Mouse (Mus musculus): ENCODE data around the gene Slc25a21. TPM values are rescaled to one million over a fixed set of nuclear protein-coding genes. Genes with fewer than 3 reads are reported as not detected.
A peak's percentile ranks its signal among the peaks of the same experiment; 100 is the strongest.

The Slc25a21 gene
- polyA plus RNA-seq, 1 experiment from 2014 or later, result 1.2 TPM

- DNase-seq (ENCODE audit: low spot score), result no peak
- Histone ChIP-seq H3K36me3 (ENCODE audit: control insufficient read depth, insufficient read depth, low read length) (no peaks in the 10 kb centered on the region), H3K4me3 (ENCODE audit: low read depth, low read length) (no peak overlapping the region), H3K9me3 (ENCODE audit: control insufficient read depth, low read length) (no peaks in the 10 kb centered on the region), H3K4me1 (replicated peaks; ENCODE audit: control insufficient read depth, insufficient read depth) (no peaks in the 10 kb centered on the region), H3K27ac (replicated peaks) (no peak overlapping the region), H3K27me3 (ENCODE audit: control insufficient read depth, insufficient read depth, low read length) (no peaks in the 10 kb centered on the region), H3K9ac (ENCODE audit: low read length) (no peak overlapping the region), H3K4me2 (replicated peaks; ENCODE audit: low read depth) (no peak overlapping the region)
- TF ChIP-seq EP300 (optimal IDR thresholded peaks at IDR 0.05), result no peak
- no peak for TF ChIP-seq CTCF (IDR thresholded peaks at IDR 0.05; ENCODE audit: low read depth)
- WGBS, result 58% methylated on average over 2 of the region's 2 CpGs
- no peak for ATAC-seq (ENCODE audit: low FRiP score, low TSS enrichment)
Observed at GRCm38 (mm10) chr12:57163294-57163693, 34.0 kb downstream of the Slc25a21 start.

- H3K36me3 ChIP-seq (ENCODE audit: control insufficient read depth, insufficient read depth, low read length), result no peaks in the 10 kb centered on the region
- 55% methylated on average over 3 of the region's 3 CpGs for WGBS
- H3K27me3 ChIP-seq (ENCODE audit: control insufficient read depth, insufficient read depth, low read length), result no peaks in the 10 kb centered on the region
- no peaks in the 10 kb centered on the region for H3K9me3 ChIP-seq (ENCODE audit: control insufficient read depth, low read length)
- H3K4me3 ChIP-seq (ENCODE audit: low read depth, low read length), result no peak overlapping the region
- no peak for TF ChIP-seq CTCF (IDR thresholded peaks at IDR 0.05; ENCODE audit: low read depth)
- TF ChIP-seq EP300 (optimal IDR thresholded peaks at IDR 0.05), result no peak
- no peaks in the 10 kb centered on the region for H3K4me1 ChIP-seq (replicated peaks; ENCODE audit: control insufficient read depth, insufficient read depth)
- no peak overlapping the region for H3K27ac ChIP-seq (replicated peaks)
- H3K9ac ChIP-seq (ENCODE audit: low read length), result no peak overlapping the region
- DNase-seq (ENCODE audit: low spot score) (no peak), ATAC-seq (ENCODE audit: low FRiP score, low TSS enrichment) (no peak)
- H3K4me2 ChIP-seq (replicated peaks; ENCODE audit: low read depth), result no peak overlapping the region
Observed at GRCm38 (mm10) chr12:57162840-57163239, 34.4 kb downstream of the Slc25a21 start.

- no peaks in the 10 kb centered on the region for H3K4me1 ChIP-seq (replicated peaks; ENCODE audit: control insufficient read depth, insufficient read depth)
- TF ChIP-seq CTCF (IDR thresholded peaks at IDR 0.05; ENCODE audit: low read depth) (no peak), EP300 (optimal IDR thresholded peaks at IDR 0.05) (no peak)
Observed at GRCm38 (mm10) chr12:57159904-57160303, 37.4 kb downstream of the Slc25a21 start.

GRCm38 (mm10) chr12:57158266-57158665 lies 39.0 kb downstream of the Slc25a21 start:
- no peaks in the 10 kb centered on the region for H3K27me3 ChIP-seq (ENCODE audit: control insufficient read depth, insufficient read depth, low read length)
- DNase-seq (ENCODE audit: low spot score), result no peak
- H3K36me3 ChIP-seq (ENCODE audit: control insufficient read depth, insufficient read depth, low read length), result no peaks in the 10 kb centered on the region
- no peak overlapping the region for H3K4me3 ChIP-seq (ENCODE audit: low read depth, low read length)
- no peak for ATAC-seq (ENCODE audit: low FRiP score, low TSS enrichment)
- H3K9me3 ChIP-seq (ENCODE audit: control insufficient read depth, low read length), result no peaks in the 10 kb centered on the region
- WGBS, result 56% methylated on average over 3 of the region's 3 CpGs
- H3K27ac ChIP-seq (replicated peaks), result no peak overlapping the region
- TF ChIP-seq EP300 (optimal IDR thresholded peaks at IDR 0.05), result no peak
- peak; percentile 46 for TF ChIP-seq CTCF (IDR thresholded peaks at IDR 0.05; ENCODE audit: low read depth)
- H3K4me1 ChIP-seq (replicated peaks; ENCODE audit: control insufficient read depth, insufficient read depth), result no peaks in the 10 kb centered on the region
- H3K9ac ChIP-seq (ENCODE audit: low read length), result no peak overlapping the region
- H3K4me2 ChIP-seq (replicated peaks; ENCODE audit: low read depth), result no peak overlapping the region

More at GRCm38 (mm10) chr12:57159904-57160303, 37.4 kb downstream of the Slc25a21 start:
- H3K36me3 ChIP-seq (ENCODE audit: control insufficient read depth, insufficient read depth, low read length), result no peaks in the 10 kb centered on the region
- no peak overlapping the region for H3K27ac ChIP-seq (replicated peaks)
- no peak overlapping the region for H3K4me3 ChIP-seq (ENCODE audit: low read depth, low read length)
- H3K4me2 ChIP-seq (replicated peaks; ENCODE audit: low read depth), result no peak overlapping the region
- DNase-seq (ENCODE audit: low spot score) (no peak), ATAC-seq (ENCODE audit: low FRiP score, low TSS enrichment) (peak; percentile 78)
- WGBS, result 65% methylated on average over 6 of the region's 6 CpGs
- H3K9ac ChIP-seq (ENCODE audit: low read length), result no peak overlapping the region
- no peaks in the 10 kb centered on the region for H3K9me3 ChIP-seq (ENCODE audit: control insufficient read depth, low read length)
- no peaks in the 10 kb centered on the region for H3K27me3 ChIP-seq (ENCODE audit: control insufficient read depth, insufficient read depth, low read length)

- Histone ChIP-seq H3K4me3 (ENCODE audit: low read depth, low read length) (no peak overlapping the region), H3K27me3 (ENCODE audit: control insufficient read depth, insufficient read depth, low read length) (no peaks in the 10 kb centered on the region), H3K4me2 (replicated peaks; ENCODE audit: low read depth) (no peak overlapping the region), H3K9me3 (ENCODE audit: control insufficient read depth, low read length) (no peaks in the 10 kb centered on the region), H3K4me1 (replicated peaks; ENCODE audit: control insufficient read depth, insufficient read depth) (no peaks in the 10 kb centered on the region), H3K27ac (replicated peaks) (no peak overlapping the region), H3K9ac (ENCODE audit: low read length) (no peak overlapping the region), H3K36me3 (ENCODE audit: control insufficient read depth, insufficient read depth, low read length) (no peaks in the 10 kb centered on the region)
- 86% methylated on average over 1 of the region's 1 CpGs for WGBS
- ATAC-seq (ENCODE audit: low FRiP score, low TSS enrichment) (no peak), DNase-seq (ENCODE audit: low spot score) (no peak)
- no peak for TF ChIP-seq EP300 (optimal IDR thresholded peaks at IDR 0.05)
- no peak for TF ChIP-seq CTCF (IDR thresholded peaks at IDR 0.05; ENCODE audit: low read depth)
Observed at GRCm38 (mm10) chr12:57138937-57139336, 58.3 kb downstream of the Slc25a21 start.

- Histone ChIP-seq H3K9ac (ENCODE audit: low read length) (no peak overlapping the region), H3K27me3 (ENCODE audit: control insufficient read depth, insufficient read depth, low read length) (no peaks in the 10 kb centered on the region), H3K27ac (replicated peaks) (no peak overlapping the region), H3K4me1 (replicated peaks; ENCODE audit: control insufficient read depth, insufficient read depth) (no peaks in the 10 kb centered on the region), H3K4me3 (ENCODE audit: low read depth, low read length) (no peak overlapping the region), H3K36me3 (ENCODE audit: control insufficient read depth, insufficient read depth, low read length) (no peaks in the 10 kb centered on the region), H3K4me2 (replicated peaks; ENCODE audit: low read depth) (no peak overlapping the region), H3K9me3 (ENCODE audit: control insufficient read depth, low read length) (no peaks in the 10 kb centered on the region)
- TF ChIP-seq EP300 (optimal IDR thresholded peaks at IDR 0.05) (no peak), CTCF (IDR thresholded peaks at IDR 0.05; ENCODE audit: low read depth) (no peak)
- 60% methylated on average over 2 of the region's 2 CpGs for WGBS
- DNase-seq (ENCODE audit: low spot score) (no peak), ATAC-seq (ENCODE audit: low FRiP score, low TSS enrichment) (no peak)
Observed at GRCm38 (mm10) chr12:57137809-57138208, 59.5 kb downstream of the Slc25a21 start.
